Mouse (Mus musculus): Measurements from ENCODE around the gene Ccdc149. TPM values are rescaled to one million over a fixed set of nuclear protein-coding genes. Genes with fewer than 3 reads are reported as not detected.

Ccdc149 gene
- polyA plus RNA-seq, 1 experiment from 2014 or later: 3.4 TPM

- no peaks in the 10 kb centered on the region for H3K27me3 ChIP-seq (ENCODE audit: insufficient read depth, low read length)
- H3K27ac ChIP-seq (ENCODE audit: low read length): no peak overlapping the region
- ATAC-seq (ENCODE audit: low FRiP score, low TSS enrichment): no peak
- no peaks in the 10 kb centered on the region for H3K4me1 ChIP-seq (ENCODE audit: insufficient read depth, low read length)
- WGBS: 90% methylated on average over 6 of the region's 6 CpGs
- no peaks in the 10 kb centered on the region for H3K9me3 ChIP-seq (ENCODE audit: low read length)
- H3K4me3 ChIP-seq (ENCODE audit: low read length): no peak overlapping the region
- no peak overlapping the region for H3K4me2 ChIP-seq (replicated peaks; ENCODE audit: low read depth, low read length)
- no peaks in the 10 kb centered on the region for H3K36me3 ChIP-seq (ENCODE audit: insufficient read depth, low read length)
- no peak overlapping the region for H3K9ac ChIP-seq (replicated peaks; ENCODE audit: low read length)
These were observed 20.2 kb upstream of the Ccdc149 start for GRCm38 (mm10) chr5:52491496-52491895.

GRCm38 (mm10) chr5:52487559-52488430 is 16.5 kb upstream of the Ccdc149 start:
- Histone ChIP-seq H3K9ac (replicated peaks; ENCODE audit: low read length) (no peak overlapping the region), H3K4me3 (ENCODE audit: low read length) (no peak overlapping the region), H3K27me3 (ENCODE audit: insufficient read depth, low read length) (no peaks in the 10 kb centered on the region), H3K4me2 (replicated peaks; ENCODE audit: low read depth, low read length) (no peak overlapping the region), H3K36me3 (ENCODE audit: insufficient read depth, low read length) (no peaks in the 10 kb centered on the region), H3K9me3 (ENCODE audit: low read length) (no peaks in the 10 kb centered on the region), H3K4me1 (ENCODE audit: insufficient read depth, low read length) (no peaks in the 10 kb centered on the region), H3K27ac (ENCODE audit: low read length) (no peak overlapping the region)
- no peak for ATAC-seq (ENCODE audit: low FRiP score, low TSS enrichment)
- 77% methylated on average over 13 of the region's 13 CpGs for WGBS

- H3K36me3 ChIP-seq (ENCODE audit: insufficient read depth, low read length): no peaks in the 10 kb centered on the region
- H3K9me3 ChIP-seq (ENCODE audit: low read length): peaks cover 7% of the 10 kb centered on the region
- H3K4me2 ChIP-seq (replicated peaks; ENCODE audit: low read depth, low read length): peak overlapping the region; percentile 80
- H3K27ac ChIP-seq (ENCODE audit: low read length): peak overlapping the region; percentile 75
- H3K9ac ChIP-seq (replicated peaks; ENCODE audit: low read length): peak overlapping the region; percentile 66
- peak overlapping the region; percentile 51 for H3K4me3 ChIP-seq (ENCODE audit: low read length)
- peak; percentile 46; the same call in 1 of the 2 replicates for ATAC-seq (ENCODE audit: low FRiP score, low TSS enrichment)
- peaks cover 8% of the 10 kb centered on the region for H3K4me1 ChIP-seq (ENCODE audit: insufficient read depth, low read length)
- 7% methylated on average over 7 of the region's 7 CpGs for WGBS
- 0 out of 2 replicates have a peak, but pooled peaks cover 2% of the 10 kb centered on the region for H3K27me3 ChIP-seq (ENCODE audit: insufficient read depth, low read length)
These were observed 5.5 kb upstream of the Ccdc149 start for GRCm38 (mm10) chr5:52476826-52477225.

- ATAC-seq (ENCODE audit: low FRiP score, low TSS enrichment): peak; percentile 95
- H3K27ac ChIP-seq (ENCODE audit: low read length): peak overlapping the region; percentile 75
- peaks cover 13% of the 10 kb centered on the region for H3K4me1 ChIP-seq (ENCODE audit: insufficient read depth, low read length)
- WGBS: under 1% methylated on average over 23 of the region's 23 CpGs
- H3K4me2 ChIP-seq (replicated peaks; ENCODE audit: low read depth, low read length): peak overlapping the region; percentile 80
- H3K4me3 ChIP-seq (ENCODE audit: low read length): peak overlapping the region; percentile 51
- no peaks in the 10 kb centered on the region for H3K36me3 ChIP-seq (ENCODE audit: insufficient read depth, low read length)
- 0 out of 2 replicates have a peak, but pooled peaks cover 2% of the 10 kb centered on the region for H3K27me3 ChIP-seq (ENCODE audit: insufficient read depth, low read length)
- peaks cover 7% of the 10 kb centered on the region; the same call in 1 of the 2 replicates for H3K9me3 ChIP-seq (ENCODE audit: low read length)
- peak overlapping the region; percentile 66 for H3K9ac ChIP-seq (replicated peaks; ENCODE audit: low read length)
These were observed 5.0 kb upstream of the Ccdc149 start for GRCm38 (mm10) chr5:52476292-52476701.

- no peak for ATAC-seq (ENCODE audit: low FRiP score, low TSS enrichment)
- Histone ChIP-seq H3K9me3 (ENCODE audit: low read length) (peaks cover 7% of the 10 kb centered on the region; the same call in 1 of the 2 replicates), H3K27me3 (ENCODE audit: insufficient read depth, low read length) (0 out of 2 replicates have a peak, but pooled peaks cover 5% of the 10 kb centered on the region), H3K27ac (ENCODE audit: low read length) (no peak overlapping the region), H3K4me2 (replicated peaks; ENCODE audit: low read depth, low read length) (no peak overlapping the region), H3K4me1 (ENCODE audit: insufficient read depth, low read length) (peaks cover 22% of the 10 kb centered on the region), H3K36me3 (ENCODE audit: insufficient read depth, low read length) (no peaks in the 10 kb centered on the region), H3K9ac (replicated peaks; ENCODE audit: low read length) (no peak overlapping the region), H3K4me3 (ENCODE audit: low read length) (no peak overlapping the region)
- WGBS: 82% methylated on average over 7 of the region's 7 CpGs
These were observed 2.7 kb upstream of the Ccdc149 start for GRCm38 (mm10) chr5:52473988-52474387.

- Histone ChIP-seq H3K27me3 (ENCODE audit: insufficient read depth, low read length) (0 out of 2 replicates have a peak, but pooled peaks cover 5% of the 10 kb centered on the region), H3K4me1 (ENCODE audit: insufficient read depth, low read length) (peaks cover 15% of the 10 kb centered on the region; the same call in 1 of the 2 replicates), H3K4me3 (ENCODE audit: low read length) (peak overlapping the region; percentile 73), H3K9ac (replicated peaks; ENCODE audit: low read length) (peak overlapping the region; percentile 85; the same call in 1 of the 2 replicates), H3K9me3 (ENCODE audit: low read length) (peaks cover under 1% of the 10 kb centered on the region; the same call in 1 of the 2 replicates), H3K4me2 (replicated peaks; ENCODE audit: low read depth, low read length) (peak overlapping the region; percentile 81), H3K36me3 (ENCODE audit: insufficient read depth, low read length) (no peaks in the 10 kb centered on the region), H3K27ac (ENCODE audit: low read length) (no peak overlapping the region)
- WGBS: 48% methylated on average over 5 of the region's 5 CpGs
- ATAC-seq (ENCODE audit: low FRiP score, low TSS enrichment): no peak; the same call in 1 of the 2 replicates
These were observed 770 bp downstream of the Ccdc149 start for GRCm38 (mm10) chr5:52470551-52470950.

- H3K9me3 ChIP-seq (ENCODE audit: low read length): peaks cover 9% of the 10 kb centered on the region
- H3K4me1 ChIP-seq (ENCODE audit: insufficient read depth, low read length): peaks cover 15% of the 10 kb centered on the region; the same call in 1 of the 2 replicates
- no peak overlapping the region for H3K4me3 ChIP-seq (ENCODE audit: low read length)
- no peak overlapping the region for H3K4me2 ChIP-seq (replicated peaks; ENCODE audit: low read depth, low read length)
- 0 out of 2 replicates have a peak, but pooled peaks cover 5% of the 10 kb centered on the region for H3K27me3 ChIP-seq (ENCODE audit: insufficient read depth, low read length)
- H3K9ac ChIP-seq (replicated peaks; ENCODE audit: low read length): no peak overlapping the region
- WGBS: 89% methylated on average over 3 of the region's 3 CpGs
- ATAC-seq (ENCODE audit: low FRiP score, low TSS enrichment): no peak
- H3K27ac ChIP-seq (ENCODE audit: low read length): no peak overlapping the region
- no peaks in the 10 kb centered on the region for H3K36me3 ChIP-seq (ENCODE audit: insufficient read depth, low read length)
These were observed 3.5 kb downstream of the Ccdc149 start for GRCm38 (mm10) chr5:52467841-52468240.

GRCm38 (mm10) chr5:52462447-52462846 is 8.9 kb downstream of the Ccdc149 start:
- no peak overlapping the region for H3K4me3 ChIP-seq (ENCODE audit: low read length)
- H3K9ac ChIP-seq (replicated peaks; ENCODE audit: low read length): no peak overlapping the region
- H3K27me3 ChIP-seq (ENCODE audit: insufficient read depth, low read length): no peaks in the 10 kb centered on the region
- H3K36me3 ChIP-seq (ENCODE audit: insufficient read depth, low read length): no peaks in the 10 kb centered on the region
- ATAC-seq (ENCODE audit: low FRiP score, low TSS enrichment): no peak
- no peaks in the 10 kb centered on the region for H3K4me1 ChIP-seq (ENCODE audit: insufficient read depth, low read length)
- WGBS: 86% methylated on average over 2 of the region's 2 CpGs
- no peak overlapping the region for H3K4me2 ChIP-seq (replicated peaks; ENCODE audit: low read depth, low read length)
- H3K27ac ChIP-seq (ENCODE audit: low read length): no peak overlapping the region
- peaks cover 9% of the 10 kb centered on the region for H3K9me3 ChIP-seq (ENCODE audit: low read length)

- Histone ChIP-seq H3K9me3 (ENCODE audit: low read length) (peaks cover 9% of the 10 kb centered on the region), H3K4me1 (ENCODE audit: insufficient read depth, low read length) (no peaks in the 10 kb centered on the region), H3K27ac (ENCODE audit: low read length) (no peak overlapping the region), H3K4me2 (replicated peaks; ENCODE audit: low read depth, low read length) (no peak overlapping the region), H3K4me3 (ENCODE audit: low read length) (no peak overlapping the region), H3K9ac (replicated peaks; ENCODE audit: low read length) (no peak overlapping the region), H3K36me3 (ENCODE audit: insufficient read depth, low read length) (no peaks in the 10 kb centered on the region), H3K27me3 (ENCODE audit: insufficient read depth, low read length) (no peaks in the 10 kb centered on the region)
- ATAC-seq (ENCODE audit: low FRiP score, low TSS enrichment): no peak
- 65% methylated on average over 6 of the region's 6 CpGs for WGBS
These were observed 9.7 kb downstream of the Ccdc149 start for GRCm38 (mm10) chr5:52461434-52462124.
